Mouse (Mus musculus) liver, embryonic 13.5 days (tissue): Measurements from ENCODE around the gene Abhd12b. TPM values are rescaled to one million over a fixed set of nuclear protein-coding genes. Genes with fewer than 3 reads are reported as not detected.
A peak's percentile ranks its signal among the peaks of the same experiment; 100 is the strongest.

Experiments used
- ATAC-seq: fragments of 200-750 bp; cut with Nextera tagmentation; 2 replicates; pipeline ENCODE4 v1.8.0; 2017; ENCODE audit warnings: low read depth, mild to moderate bottlenecking, moderate number of reproducible peaks, moderate library complexity
- DNase-seq: peaks from one replicate; pipeline ENCODE4 v3.0.0; 2022
- H3K27ac ChIP-seq: fragments of 300-500 bp; sonication (generic); 2 replicates; pipeline ENCODE4 v1.5.1; 2015; ENCODE audit warnings: moderate library complexity, mild to moderate bottlenecking, inconsistent platforms
- H3K27me3 ChIP-seq: fragments of 300-500 bp; sonication (generic); 2 replicates; pipeline ENCODE4 v1.6.1; 2015; ENCODE audit warnings: mild to moderate bottlenecking, inconsistent platforms
- H3K36me3 ChIP-seq: fragments of 300-500 bp; sonication (generic); 2 replicates; pipeline ENCODE4 v1.6.1; 2015; ENCODE audit warnings: mild to moderate bottlenecking, inconsistent platforms
- H3K4me1 ChIP-seq: fragments of 300-500 bp; sonication (generic); replicated peaks from 2 replicates; pipeline ENCODE4 v1.6.1; 2015; ENCODE audit warnings: inconsistent platforms
- H3K4me2 ChIP-seq: fragments of 300-500 bp; sonication (generic); 2 replicates; pipeline ENCODE4 v1.6.1; 2015; ENCODE audit warnings: inconsistent platforms, mild to moderate bottlenecking, moderate library complexity
- H3K4me3 ChIP-seq: fragments of 300-500 bp; sonication (generic); replicated peaks from 2 replicates; pipeline ENCODE4 v1.5.1; 2015; ENCODE audit warnings: mild to moderate bottlenecking, inconsistent platforms
- H3K9ac ChIP-seq: fragments of 300-500 bp; sonication (generic); 2 replicates; pipeline ENCODE4 v1.6.1; 2015; ENCODE audit warnings: mild to moderate bottlenecking, inconsistent platforms
- H3K9me3 ChIP-seq: fragments of 300-500 bp; sonication (generic); replicated peaks from 2 replicates; pipeline ENCODE4 v1.6.1; 2016; ENCODE audit warnings: inconsistent platforms
- WGBS: fragments of 180-500 bp; shearing (Covaris S2); methylation state at CpG from one replicate; pipeline ENCODE4 v1.1.7; 2015; ENCODE audit not compliant: insufficient replicate concordance; 5-methylcytosine and 5-hydroxymethylcytosine counted together
- polyA plus RNA-seq: library from polyadenylated mRNA; unstranded; fragments of >200 nt; fragmentation: Nextera tagmentation; extraction: Ambion mirVana; gene quantifications from 2 replicates; pipeline ENCODE4 v1.2.1, GENCODE M21; 2015

The Abhd12b gene
- polyA plus RNA-seq, 1 experiment from 2014 or later: not detected

GRCm38 (mm10) chr12:70113351-70113750, 40.6 kb upstream of the Abhd12b start, which contains the start of gene Nin:
Gene Nin (minus strand): TSS chr12:70113717.
- Histone ChIP-seq H3K27me3 (peaks cover 48% of the 10 kb centered on the region), H3K27ac (no peak within 1 kb of the TSS), H3K4me2 (peak within 1 kb of the TSS; percentile 96; the same call in 1 of the 2 replicates), H3K4me1 (peaks cover 26% of the 10 kb centered on the region), H3K9ac (no peak within 1 kb of the TSS), H3K9me3 (no peaks in the 10 kb centered on the region), H3K4me3 (no peak within 1 kb of the TSS), H3K36me3 (no peaks in the 10 kb centered on the region)
- no peak for DNase-seq
- 67% methylated on average over 11 of the region's 11 CpGs for WGBS
- no peak for ATAC-seq

GRCm38 (mm10) chr12:70117146-70117545, 36.8 kb upstream of the Abhd12b start:
- Histone ChIP-seq H3K4me1 (peaks cover 4% of the 10 kb centered on the region), H3K9ac (no peak overlapping the region), H3K27me3 (peaks cover 24% of the 10 kb centered on the region), H3K4me2 (no peak overlapping the region), H3K9me3 (no peaks in the 10 kb centered on the region), H3K36me3 (no peaks in the 10 kb centered on the region), H3K27ac (no peak overlapping the region), H3K4me3 (no peak overlapping the region)
- no peak for DNase-seq
- no peak for ATAC-seq
- 68% methylated on average over 10 of the region's 10 CpGs for WGBS

GRCm38 (mm10) chr12:70118721-70119345, 35.1 kb upstream of the Abhd12b start:
- H3K27me3 ChIP-seq: peaks cover 9% of the 10 kb centered on the region; the same call in 1 of the 2 replicates
- ATAC-seq (no peak), DNase-seq (no peak)
- H3K4me1 ChIP-seq: no peaks in the 10 kb centered on the region
- H3K36me3 ChIP-seq: no peaks in the 10 kb centered on the region
- no peak overlapping the region for H3K9ac ChIP-seq
- no peak overlapping the region for H3K4me3 ChIP-seq
- H3K27ac ChIP-seq: no peak overlapping the region
- H3K9me3 ChIP-seq: no peaks in the 10 kb centered on the region
- H3K4me2 ChIP-seq: no peak overlapping the region
- 75% methylated on average over 10 of the region's 10 CpGs for WGBS

- ATAC-seq: no peak
- no peak overlapping the region for H3K4me2 ChIP-seq
- H3K4me1 ChIP-seq: no peaks in the 10 kb centered on the region
- DNase-seq: no peak
- H3K27ac ChIP-seq: no peak overlapping the region
- H3K4me3 ChIP-seq: no peak overlapping the region
- no peaks in the 10 kb centered on the region for H3K9me3 ChIP-seq
- 11% methylated on average over 2 of the region's 2 CpGs for WGBS
- peaks cover 9% of the 10 kb centered on the region; the same call in 1 of the 2 replicates for H3K27me3 ChIP-seq
- no peak overlapping the region for H3K9ac ChIP-seq
- no peaks in the 10 kb centered on the region for H3K36me3 ChIP-seq
These were observed 34.4 kb upstream of the Abhd12b start for GRCm38 (mm10) chr12:70119552-70119951.

- H3K9ac ChIP-seq: no peak overlapping the region
- no peak for DNase-seq
- no peak for ATAC-seq
- no peak overlapping the region for H3K27ac ChIP-seq
- no peak overlapping the region for H3K4me3 ChIP-seq
- no peak overlapping the region for H3K4me2 ChIP-seq
- H3K27me3 ChIP-seq: peaks cover 6% of the 10 kb centered on the region; the same call in 1 of the 2 replicates
- H3K36me3 ChIP-seq: no peaks in the 10 kb centered on the region
- 68% methylated on average over 4 of the region's 4 CpGs for WGBS
- no peaks in the 10 kb centered on the region for H3K9me3 ChIP-seq
- H3K4me1 ChIP-seq: no peaks in the 10 kb centered on the region
These were observed 27.3 kb upstream of the Abhd12b start for GRCm38 (mm10) chr12:70126626-70127025.

GRCm38 (mm10) chr12:70129105-70129504, 24.8 kb upstream of the Abhd12b start:
- no peak for DNase-seq
- ATAC-seq: no peak
- Histone ChIP-seq H3K9me3 (no peaks in the 10 kb centered on the region), H3K27me3 (peaks cover 6% of the 10 kb centered on the region; the same call in 1 of the 2 replicates), H3K27ac (no peak overlapping the region), H3K36me3 (no peaks in the 10 kb centered on the region), H3K4me3 (no peak overlapping the region), H3K4me2 (no peak overlapping the region), H3K4me1 (no peaks in the 10 kb centered on the region), H3K9ac (no peak overlapping the region)
- 30% methylated on average over 5 of the region's 5 CpGs for WGBS

GRCm38 (mm10) chr12:70131042-70131675, 22.8 kb upstream of the Abhd12b start:
- no peak for ATAC-seq
- WGBS: 55% methylated on average over 20 of the region's 20 CpGs

GRCm38 (mm10) chr12:70134627-70135235, 19.2 kb upstream of the Abhd12b start:
- Histone ChIP-seq H3K9me3 (no peaks in the 10 kb centered on the region), H3K36me3 (no peaks in the 10 kb centered on the region), H3K4me1 (no peaks in the 10 kb centered on the region), H3K9ac (no peak overlapping the region), H3K27me3 (peaks cover 2% of the 10 kb centered on the region; the same call in 1 of the 2 replicates), H3K4me2 (no peak overlapping the region), H3K4me3 (no peak overlapping the region), H3K27ac (no peak overlapping the region)
- no peak for ATAC-seq
- 79% methylated on average over 20 of the region's 20 CpGs for WGBS
- no peak for DNase-seq

More at GRCm38 (mm10) chr12:70131042-70131675, 22.8 kb upstream of the Abhd12b start:
- H3K4me2 ChIP-seq: peak overlapping the region; percentile 12; the same call in 1 of the 2 replicates
- no peak overlapping the region for H3K9ac ChIP-seq
- H3K4me1 ChIP-seq: no peaks in the 10 kb centered on the region
- H3K4me3 ChIP-seq: no peak overlapping the region
- H3K9me3 ChIP-seq: no peaks in the 10 kb centered on the region
- DNase-seq: no peak
- H3K27me3 ChIP-seq: peaks cover 3% of the 10 kb centered on the region; the same call in 1 of the 2 replicates
- H3K36me3 ChIP-seq: no peaks in the 10 kb centered on the region
- H3K27ac ChIP-seq: no peak overlapping the region

GRCm38 (mm10) chr12:70136185-70136756, 17.7 kb upstream of the Abhd12b start:
- no peak for DNase-seq
- no peaks in the 10 kb centered on the region for H3K27me3 ChIP-seq
- peak overlapping the region; percentile 20; the same call in 1 of the 2 replicates for H3K4me2 ChIP-seq
- no peak overlapping the region for H3K9ac ChIP-seq
- H3K36me3 ChIP-seq: no peaks in the 10 kb centered on the region
- H3K9me3 ChIP-seq: no peaks in the 10 kb centered on the region
- H3K4me1 ChIP-seq: no peaks in the 10 kb centered on the region
- H3K4me3 ChIP-seq: no peak overlapping the region
- ATAC-seq: no peak
- H3K27ac ChIP-seq: no peak overlapping the region
- 30% methylated on average over 12 of the region's 12 CpGs for WGBS

GRCm38 (mm10) chr12:70137095-70137494, 16.8 kb upstream of the Abhd12b start:
- 66% methylated on average over 4 of the region's 4 CpGs for WGBS
- Histone ChIP-seq H3K9ac (no peak overlapping the region), H3K4me2 (no peak overlapping the region), H3K4me3 (no peak overlapping the region), H3K9me3 (no peaks in the 10 kb centered on the region), H3K4me1 (no peaks in the 10 kb centered on the region), H3K27ac (no peak overlapping the region), H3K36me3 (no peaks in the 10 kb centered on the region), H3K27me3 (no peaks in the 10 kb centered on the region)
- DNase-seq: no peak
- no peak for ATAC-seq

GRCm38 (mm10) chr12:70137626-70138025, 16.3 kb upstream of the Abhd12b start:
- H3K4me3 ChIP-seq: no peak overlapping the region
- H3K4me1 ChIP-seq: no peaks in the 10 kb centered on the region
- no peaks in the 10 kb centered on the region for H3K36me3 ChIP-seq
- 69% methylated on average over 9 of the region's 9 CpGs for WGBS
- no peaks in the 10 kb centered on the region for H3K9me3 ChIP-seq
- no peak overlapping the region for H3K27ac ChIP-seq
- no peak overlapping the region for H3K9ac ChIP-seq
- no peak for ATAC-seq
- no peaks in the 10 kb centered on the region for H3K27me3 ChIP-seq
- DNase-seq: no peak
- no peak overlapping the region for H3K4me2 ChIP-seq
